8 mouse cellular contexts compared by ENCODE assay signal in the genomic region with DNA sequence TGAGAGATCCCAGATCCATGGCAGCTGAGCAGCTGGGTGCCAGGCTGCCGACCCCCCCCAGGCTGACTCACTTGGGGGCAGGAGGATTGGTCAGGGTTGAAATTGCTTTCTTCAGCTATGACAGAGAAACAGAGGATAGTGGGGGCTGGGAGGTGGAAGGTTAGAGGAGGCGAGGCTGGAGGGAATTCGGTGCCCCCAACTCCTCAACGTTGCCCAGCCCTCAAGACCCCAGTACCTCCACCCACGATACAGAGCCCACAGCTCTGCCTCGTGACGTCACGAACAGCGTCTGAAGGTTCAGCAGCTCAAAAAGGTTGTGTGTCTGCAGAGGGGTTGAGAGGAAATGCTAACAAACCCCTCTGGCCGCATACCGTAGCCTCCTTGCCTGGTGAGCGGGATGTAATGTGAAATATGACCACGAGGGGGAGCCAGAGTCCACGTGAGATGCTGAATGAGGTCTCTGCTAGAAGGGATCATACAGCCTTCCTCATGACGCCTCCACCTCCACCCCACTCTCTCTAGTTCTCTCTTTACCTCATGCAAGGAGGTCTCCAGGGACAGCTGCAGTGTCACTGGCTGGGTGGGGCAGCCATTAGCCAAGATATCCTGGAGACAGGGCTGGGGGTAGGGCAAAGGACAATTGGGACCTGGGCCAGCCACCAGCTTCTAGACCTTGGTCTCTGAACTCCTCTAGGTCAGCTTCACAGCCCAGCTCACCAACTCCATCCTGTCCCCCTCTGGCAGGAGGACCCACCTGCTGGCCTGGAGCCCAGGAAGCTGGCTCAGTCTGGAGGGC. TPM values are rescaled to one million over a fixed set of nuclear protein-coding genes. Genes with fewer than 3 reads are reported as not detected.
DNase-seq lines count a peak whose midpoint lies in the region; ATAC-seq lines count a peak whose summit lies in the region.

No protein-coding gene starts in this region.

- ATAC-seq in hindbrain, embryonic 14.5 days (ENCODE audit: low FRiP score): peak; percentile 90

- H3K4me1 ChIP-seq in hindbrain, embryonic 14.5 days (replicated peaks; ENCODE audit: control insufficient read depth, insufficient read depth, low read length): no peaks in the 10 kb centered on the region

- H3K4me3 ChIP-seq in hindbrain, embryonic 14.5 days (replicated peaks; ENCODE audit: low read length): no peak overlapping the region

- 18% methylated on average over 15 of the region's 15 CpGs for WGBS in hindbrain, embryonic 14.5 days

- peak overlapping the region; percentile 12; the same call in 1 of the 2 replicates for H3K9ac ChIP-seq in hindbrain, embryonic 14.5 days

- H3K36me3 ChIP-seq in hindbrain, embryonic 14.5 days (replicated peaks; ENCODE audit: control insufficient read depth, insufficient read depth): no peaks in the 10 kb centered on the region

- H3K9me3 ChIP-seq in hindbrain, embryonic 14.5 days (ENCODE audit: control insufficient read depth, low read length): no peaks in the 10 kb centered on the region

- H3K4me2 ChIP-seq in hindbrain, embryonic 14.5 days (replicated peaks): peak overlapping the region; percentile 42

- H3K27ac ChIP-seq in hindbrain, embryonic 14.5 days: no peak overlapping the region

- peak; percentile 87 for DNase-seq in MN1 (ENCODE audit: low spot score)
- peak; percentile 94 to 96 for DNase-seq in cerebellum, postnatal 10 days
- peak; percentile 94 to 95 for DNase-seq in frontal cortex, postnatal 25 days (ENCODE audit: low spot score in 2 of 2)
- DNase-seq in hindbrain, embryonic 14.5 days (ENCODE audit: low spot score): peak; percentile 96
- peak; percentile 90 to 98 for DNase-seq in layer of hippocampus, postnatal 25 days (ENCODE audit: extremely low spot score in 1 of 2, low spot score in 1 of 2)
- DNase-seq in lung, postnatal 25 days (ENCODE audit: low spot score): peak; percentile 85
- peak; percentile 91 for DNase-seq in retina, postnatal 1 day
- DNase-seq in thymus, postnatal 4 days: peak; percentile 90

- H3K27me3 ChIP-seq in hindbrain, embryonic 14.5 days (ENCODE audit: control insufficient read depth, insufficient read depth, low read length): no peaks in the 10 kb centered on the region

RNA-seq across cellular contexts. Expression of gene Clcnka, which starts 6.2 kb away (rescaled TPM):
- polyA plus RNA-seq in hindbrain, embryonic 14.5 days (2014; fragmentation: Nextera tagmentation; extraction: Ambion mirVana): 0.20 and 0.56 TPM in 2 replicates
- under 1 TPM in 1 of 2 experiments, not detected in 1; 0.23 TPM for total RNA-seq in layer of hippocampus, postnatal 25 days (2021)

RNA-seq across cellular contexts. Expression of gene Clcnkb, which starts 11.1 kb away (rescaled TPM):
- not detected in 2 replicates for polyA plus RNA-seq in hindbrain, embryonic 14.5 days (2014; fragmentation: Nextera tagmentation; extraction: Ambion mirVana)
- total RNA-seq in layer of hippocampus, postnatal 25 days (2021): not detected

RNA-seq across cellular contexts. Expression of gene Hspb7, which starts 15.9 kb away (rescaled TPM):
- polyA plus RNA-seq in hindbrain, embryonic 14.5 days (2014; fragmentation: Nextera tagmentation; extraction: Ambion mirVana): 0.16 TPM in 1 of 2 replicates, not detected in the other
- total RNA-seq in layer of hippocampus, postnatal 25 days (2021): not detected

RNA-seq across cellular contexts. Expression of gene Srarp, which starts 31.2 kb away (rescaled TPM):
- 0.29 TPM in 1 of 2 replicates, not detected in the other for polyA plus RNA-seq in hindbrain, embryonic 14.5 days (2014; fragmentation: Nextera tagmentation; extraction: Ambion mirVana)
- 1 to 10 TPM; 3.5 to 4.7 TPM for total RNA-seq in layer of hippocampus, postnatal 25 days (2021)

RNA-seq across cellular contexts. Expression of gene Fam131c, which starts 36.7 kb away (rescaled TPM):
- polyA plus RNA-seq in hindbrain, embryonic 14.5 days (2014; fragmentation: Nextera tagmentation; extraction: Ambion mirVana): 40.1 and 50.4 TPM in 2 replicates
- total RNA-seq in layer of hippocampus, postnatal 25 days (2021): 1 to 10 TPM; 2.8 to 3.1 TPM
